Mouse (Mus musculus): ENCODE results near the gene Vmn1r224.

DNA sequence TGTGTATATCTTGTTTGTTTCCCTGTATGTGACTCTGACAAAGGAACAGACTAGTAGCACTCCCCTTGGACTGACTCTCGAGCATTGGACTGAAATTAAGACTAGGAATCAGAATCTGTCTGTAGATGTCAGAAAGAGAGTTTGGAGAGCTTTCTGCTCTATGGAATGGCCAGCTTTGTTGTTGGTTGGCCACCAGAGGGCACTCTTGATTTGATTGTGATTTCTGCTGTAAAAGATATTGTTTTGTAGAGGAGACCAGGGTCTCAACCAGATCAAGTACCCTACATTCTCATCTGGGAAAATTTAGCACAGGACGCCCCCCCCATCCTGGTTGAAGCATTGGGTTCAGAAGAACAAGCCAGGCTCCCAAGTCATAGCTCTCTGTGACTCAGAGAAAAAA lies 14.8 kb upstream of the Vmn1r224 start:
- no peak for TF ChIP-seq POLR2A (IDR thresholded peaks at IDR 0.05; ENCODE audit: control insufficient read depth, low read depth, low read length)
- TF ChIP-seq CTCF (IDR thresholded peaks at IDR 0.05; ENCODE audit: control insufficient read depth, insufficient read depth, insufficient replicate concordance, low read depth, low read length) = no peak

Data from testis, adult 2 months (tissue).